Mouse (Mus musculus) heart, adult 8-10 months (tissue): Measurements from ENCODE around the gene Rnf225. TPM values are rescaled to one million over a fixed set of nuclear protein-coding genes. Genes with fewer than 3 reads are reported as not detected.
A peak's percentile ranks its signal among the peaks of the same experiment; 100 is the strongest.
"Not testable (repeated sequence)": the region's sequence is repeated elsewhere in the genome, so short reads cannot be mapped to it uniquely, and the experiment has no call there.

Experiments used
- DNase-seq: peaks from one replicate; pipeline ENCODE4 v3.0.0; 2022; ENCODE audit warnings: low spot score
- total RNA-seq, 4 experiments: library from RNA; stranded (reverse); gene quantifications; 2 replicates each; pipeline ENCODE4 v1.2.4; 2022

Rnf225 gene
- under 1 TPM; 0.22 to 0.31 (median 0.25) TPM for total RNA-seq

DNA sequence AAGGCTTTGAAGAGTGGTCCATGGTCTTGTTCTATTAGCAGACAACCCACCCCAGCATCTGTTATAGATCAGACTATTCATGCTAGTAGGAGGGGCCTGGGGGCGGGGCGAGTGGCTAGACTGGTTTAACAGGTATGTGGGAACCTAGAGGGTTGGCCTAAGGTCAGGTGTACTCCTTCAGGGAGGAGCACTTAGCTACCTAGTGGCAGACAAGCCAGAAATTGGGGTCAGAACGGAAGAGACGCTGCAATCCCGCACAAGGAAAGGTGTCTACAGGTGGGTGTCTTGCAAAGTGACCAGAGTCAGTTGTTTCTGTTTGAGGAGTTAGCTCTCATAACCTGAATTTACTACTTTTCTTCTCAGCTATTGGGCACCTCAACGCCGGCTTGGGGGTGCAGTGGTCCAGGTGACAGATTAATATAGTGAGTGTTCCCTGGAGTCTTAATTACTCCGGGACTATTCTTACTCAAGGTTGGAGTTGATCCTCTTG lies at the start of gene Rnf225:
TSS of gene Rnf225 (plus strand) at position 226 of the 490 bp plus-strand sequence.
- DNase-seq, result no peak

DNA sequence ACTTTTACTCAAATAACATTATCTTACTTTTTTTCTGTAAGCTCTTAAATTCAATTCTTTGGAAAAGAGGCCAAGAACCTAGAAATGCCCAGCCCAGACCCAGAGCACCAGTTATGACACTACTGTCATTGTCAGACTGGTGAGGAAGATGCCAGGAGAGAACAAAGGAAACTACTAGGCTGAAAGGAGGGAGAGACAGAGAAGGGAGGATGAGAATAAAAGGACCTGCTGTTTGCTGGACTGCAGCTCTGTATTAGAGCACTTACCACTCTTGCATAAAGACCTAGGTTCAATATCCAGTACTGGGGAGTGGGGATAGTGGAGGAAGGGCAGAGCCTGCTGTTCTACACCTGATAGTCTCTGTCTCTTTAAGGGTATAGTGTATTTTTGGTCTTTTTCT lies 47.2 kb upstream of the Rnf225 start:
- no peak for DNase-seq

GRCm38 (mm10) chr7:12880497-12880896 lies 46.7 kb upstream of the Rnf225 start:
- DNase-seq, result not testable (repeated sequence)

DNA sequence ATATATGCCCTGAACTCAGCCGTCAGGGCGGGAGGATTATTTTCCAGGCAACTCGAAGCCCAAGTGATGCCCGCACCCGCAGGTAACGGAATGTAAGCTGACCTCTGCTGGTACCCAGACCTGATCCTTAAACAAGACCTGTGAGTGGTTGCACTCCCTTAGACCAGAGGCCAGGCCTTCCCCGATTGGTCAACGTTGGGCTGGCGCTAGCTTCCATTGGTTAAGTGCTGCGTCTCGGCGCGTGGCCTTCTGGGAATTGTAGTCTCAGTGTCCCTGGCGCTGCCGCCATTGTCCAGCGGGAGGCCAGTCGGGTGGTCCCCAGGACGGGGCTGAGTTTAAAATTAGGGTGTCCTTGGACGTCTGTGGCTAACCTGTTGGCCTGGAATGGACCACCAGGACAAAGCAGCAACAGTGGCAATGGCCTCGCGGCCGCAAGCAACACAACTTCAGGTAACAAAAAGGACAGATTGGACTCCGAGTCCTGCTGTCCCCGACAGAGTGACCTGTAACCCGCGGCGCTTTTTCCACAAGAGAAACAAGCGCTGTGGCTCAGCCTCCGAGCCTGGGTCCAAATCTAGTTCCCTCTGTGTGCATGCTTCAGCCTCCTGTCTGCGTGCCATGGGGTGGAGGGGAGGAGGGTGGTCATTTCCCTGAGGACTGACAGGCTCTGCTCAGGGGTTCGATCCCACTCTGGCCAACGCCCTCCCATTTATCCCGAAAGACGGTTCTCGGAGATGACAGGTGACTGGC lies 46.1 kb upstream of the Rnf225 start, which contains the start of gene Zfp128:
TSS of gene Zfp128 (plus strand) at position 267 of the 750 bp plus-strand sequence.
- peak; percentile 96 for DNase-seq

- no peak for DNase-seq
These were observed 40.5 kb upstream of the Rnf225 start for GRCm38 (mm10) chr7:12886563-12887266.

- DNase-seq, result no peak
These were observed 39.6 kb upstream of the Rnf225 start for GRCm38 (mm10) chr7:12887585-12887984.

- no peak for DNase-seq
These were observed 36.3 kb upstream of the Rnf225 start for GRCm38 (mm10) chr7:12890928-12891327.

DNA sequence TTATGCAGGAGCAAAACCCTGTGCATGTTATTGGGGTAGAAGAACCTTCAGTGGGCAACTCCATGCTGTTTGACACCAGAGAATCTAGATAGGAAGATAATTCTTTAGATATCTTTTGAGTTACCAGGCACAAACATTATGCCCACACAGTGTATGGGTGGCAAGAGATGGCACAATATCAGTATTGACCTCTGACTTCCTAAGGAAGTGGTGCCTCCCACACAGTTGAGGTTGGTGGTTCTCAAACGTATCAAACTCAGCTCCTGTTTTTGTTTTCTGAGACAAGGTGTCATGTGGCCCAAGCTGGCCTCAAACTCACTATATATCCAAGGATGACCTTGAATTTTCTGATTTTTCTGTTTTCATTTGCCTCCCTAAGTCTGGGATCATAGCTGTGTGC lies 35.9 kb upstream of the Rnf225 start:
- no peak for DNase-seq

DNA sequence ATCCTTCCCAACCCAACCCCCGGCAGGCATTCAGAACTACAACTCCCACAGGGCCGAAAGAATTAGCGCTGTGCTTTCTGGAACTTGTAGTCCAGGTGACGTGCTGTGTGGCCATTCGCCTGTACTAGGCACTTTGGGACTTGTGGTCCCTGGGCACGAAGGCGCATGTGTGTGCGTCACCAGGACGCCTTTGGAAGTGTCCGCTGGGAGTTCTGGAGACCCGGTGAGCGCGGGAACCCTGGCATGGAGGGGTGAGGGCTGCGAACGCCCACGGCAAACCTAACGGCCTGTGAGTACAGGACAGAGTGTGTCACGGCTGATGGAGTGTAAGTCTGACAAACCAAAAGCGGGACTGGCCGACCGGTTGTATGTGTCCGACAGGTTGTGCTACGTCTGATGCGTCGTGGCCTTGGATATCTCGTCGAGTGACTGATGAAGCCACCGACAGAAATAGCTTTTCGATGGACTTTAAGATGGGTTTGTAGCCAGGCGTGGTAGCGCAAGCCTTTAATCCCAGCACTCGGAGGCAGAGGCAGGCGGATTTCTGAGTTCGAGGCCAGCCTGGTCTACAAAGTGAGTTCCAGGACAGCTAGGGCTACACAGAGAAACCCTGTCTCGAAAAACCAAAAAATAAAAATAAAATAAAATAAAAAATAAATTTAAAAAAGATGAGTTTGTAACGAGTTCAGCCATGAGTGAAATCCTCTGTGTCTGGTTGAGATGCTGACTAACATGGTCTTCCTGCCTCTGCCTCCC lies 29.4 kb upstream of the Rnf225 start, which contains the start of gene Zscan22:
TSS of gene Zscan22 (plus strand) at position 161 of the 756 bp plus-strand sequence.
- DNase-seq, result peak; percentile 96

- DNase-seq, result no peak
These were observed 25.7 kb upstream of the Rnf225 start for GRCm38 (mm10) chr7:12901517-12901916.

- DNase-seq, result no peak
These were observed 23.6 kb upstream of the Rnf225 start for GRCm38 (mm10) chr7:12903623-12904022.

- DNase-seq, result no peak
These were observed 22.1 kb upstream of the Rnf225 start for GRCm38 (mm10) chr7:12905146-12905545.

DNA sequence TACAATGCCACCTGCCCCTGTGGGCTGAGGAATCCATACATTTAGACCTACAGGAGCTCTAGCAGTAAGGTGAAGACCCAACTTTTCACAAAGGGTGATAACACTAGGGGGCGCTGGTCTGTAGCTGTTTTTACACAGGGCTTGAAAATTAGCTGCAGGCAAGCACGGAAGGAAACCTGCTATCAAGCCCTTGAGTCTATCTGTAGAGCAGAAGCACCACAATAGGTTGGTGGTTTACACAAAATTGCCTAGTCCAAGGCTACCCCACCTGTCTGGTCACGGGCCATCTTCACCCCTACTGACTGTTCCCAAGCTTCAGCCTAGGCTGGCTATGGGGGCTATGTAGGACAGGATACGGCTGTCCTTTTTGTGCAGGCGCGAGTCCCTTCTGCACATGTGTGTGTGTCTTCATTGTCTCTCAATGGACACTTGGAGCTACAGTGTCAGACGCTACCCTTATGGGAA lies 17.7 kb upstream of the Rnf225 start:
- peak; percentile 83 for DNase-seq

- peak; percentile 53 for DNase-seq
These were observed 17.0 kb upstream of the Rnf225 start for GRCm38 (mm10) chr7:12910181-12910668.

DNA sequence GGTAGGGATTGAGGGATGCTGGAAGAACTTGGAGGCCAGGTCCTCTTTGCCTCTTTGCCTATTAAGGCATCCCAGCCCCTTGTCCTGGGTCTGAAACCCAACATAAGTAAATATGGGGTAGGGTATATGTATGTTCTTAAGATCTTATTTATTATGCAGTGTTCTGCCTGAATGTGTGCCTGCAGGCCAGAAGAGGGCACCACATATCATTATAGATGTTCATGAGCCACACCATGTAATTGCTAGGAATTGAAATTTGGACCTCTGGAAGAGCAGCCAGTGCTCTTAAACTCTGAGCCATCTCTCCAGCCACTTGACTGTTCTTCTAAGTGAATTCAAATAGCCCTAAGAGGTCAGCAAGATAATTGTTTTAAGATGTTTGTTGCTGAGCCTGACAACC lies 13.7 kb upstream of the Rnf225 start:
- DNase-seq, result no peak

DNA sequence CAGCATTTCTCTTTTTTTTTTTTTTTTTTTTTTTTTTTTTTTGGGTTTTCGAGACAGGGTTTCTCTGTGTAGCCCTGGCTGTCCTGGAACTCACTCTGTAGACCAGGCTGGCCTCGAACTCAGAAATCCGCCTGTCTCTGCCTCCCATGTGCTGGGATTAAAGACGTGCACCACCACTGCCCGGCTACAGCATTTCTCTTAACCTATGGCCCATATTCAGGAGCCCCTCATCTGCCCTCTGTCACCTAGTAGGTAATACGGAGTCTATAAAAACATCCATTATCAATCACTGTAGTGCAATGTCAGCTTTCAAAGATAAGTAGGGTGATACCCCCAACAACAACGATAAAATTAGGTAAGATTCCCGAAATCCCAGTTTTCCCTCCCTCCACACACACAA lies 6.7 kb upstream of the Rnf225 start:
- not testable (repeated sequence) for DNase-seq

DNA sequence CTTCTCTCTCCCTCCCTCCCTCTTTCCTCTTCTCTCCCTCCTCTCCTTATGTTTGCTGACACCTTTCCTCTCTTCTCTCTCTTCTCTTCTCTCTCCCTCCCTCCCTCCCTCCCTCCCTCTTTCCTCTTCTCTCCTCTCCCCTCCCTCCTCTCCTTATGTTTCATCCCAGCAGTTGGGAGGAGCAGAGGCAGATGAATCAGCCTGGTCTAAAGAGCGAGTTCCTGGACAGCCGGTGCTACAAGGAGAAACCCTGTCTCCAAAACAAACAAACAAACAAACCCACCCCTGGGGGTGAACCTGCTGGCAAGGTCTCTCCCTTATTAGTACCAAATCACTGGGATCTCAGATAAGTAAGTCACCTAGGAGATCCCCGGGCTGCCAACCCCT lies 5.9 kb upstream of the Rnf225 start:
- DNase-seq, result no peak

GRCm38 (mm10) chr7:12921705-12922465 lies 5.3 kb upstream of the Rnf225 start, which contains the start of gene Rps5:
Gene Rps5 (plus strand): TSS chr7:12922290.
- DNase-seq, result peak; percentile 99

- DNase-seq, result no peak
These were observed 4.5 kb upstream of the Rnf225 start for GRCm38 (mm10) chr7:12922729-12923128.

- no peak for DNase-seq
These were observed 900 bp upstream of the Rnf225 start for GRCm38 (mm10) chr7:12926316-12926715.
